Mouse (Mus musculus): ENCODE data around the gene Rbfox2.

DNA sequence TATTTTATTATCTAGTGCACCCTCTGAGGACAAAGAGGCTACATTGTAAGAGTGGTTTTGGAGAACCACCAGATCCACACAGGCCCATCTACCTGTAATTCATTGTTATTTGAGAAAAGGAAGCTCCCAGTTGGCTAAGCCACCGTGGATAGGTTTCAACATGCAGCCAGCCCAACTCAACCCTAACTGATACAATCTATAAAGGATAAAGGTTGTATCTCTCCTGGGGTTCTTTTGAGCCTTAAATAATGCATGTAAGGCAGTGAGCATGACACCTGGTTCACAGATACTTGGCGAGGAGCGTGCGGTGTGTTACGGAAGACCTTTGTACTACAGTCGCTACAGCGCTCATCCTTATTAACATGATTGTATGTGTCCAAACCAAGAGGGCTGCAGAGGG lies 6.0 kb upstream of the Rbfox2 start:
- TF ChIP-seq CTCF (IDR thresholded peaks at IDR 0.05; ENCODE audit: extremely low read depth, insufficient read depth, insufficient read length, insufficient replicate concordance), result no peak
- no peak for TF ChIP-seq POLR2A (IDR thresholded peaks at IDR 0.05; ENCODE audit: low read depth, low read length)
